Mouse (Mus musculus) heart, postnatal 0 days (tissue): ENCODE measurements around the gene Gm49661.

ENCODE experiments used
- CTCF ChIP-seq: IDR thresholded peaks from 2 replicates; pipeline ENCODE4 v1.5.1; 2016; ENCODE audit warnings: antibody characterized with exemption, control low read depth, low read depth
- EP300 ChIP-seq: IDR thresholded peaks from 2 replicates; pipeline ENCODE4 v1.6.1; 2016; ENCODE audit warnings: antibody characterized with exemption, low read depth

GRCm38 (mm10) chr8:84935489-84935888 lies 33.7 kb downstream of the Gm49661 start:
- TF ChIP-seq CTCF (no peak), EP300 (no peak)
